Mouse (Mus musculus): ENCODE data around the gene Eif2b4.

DNA sequence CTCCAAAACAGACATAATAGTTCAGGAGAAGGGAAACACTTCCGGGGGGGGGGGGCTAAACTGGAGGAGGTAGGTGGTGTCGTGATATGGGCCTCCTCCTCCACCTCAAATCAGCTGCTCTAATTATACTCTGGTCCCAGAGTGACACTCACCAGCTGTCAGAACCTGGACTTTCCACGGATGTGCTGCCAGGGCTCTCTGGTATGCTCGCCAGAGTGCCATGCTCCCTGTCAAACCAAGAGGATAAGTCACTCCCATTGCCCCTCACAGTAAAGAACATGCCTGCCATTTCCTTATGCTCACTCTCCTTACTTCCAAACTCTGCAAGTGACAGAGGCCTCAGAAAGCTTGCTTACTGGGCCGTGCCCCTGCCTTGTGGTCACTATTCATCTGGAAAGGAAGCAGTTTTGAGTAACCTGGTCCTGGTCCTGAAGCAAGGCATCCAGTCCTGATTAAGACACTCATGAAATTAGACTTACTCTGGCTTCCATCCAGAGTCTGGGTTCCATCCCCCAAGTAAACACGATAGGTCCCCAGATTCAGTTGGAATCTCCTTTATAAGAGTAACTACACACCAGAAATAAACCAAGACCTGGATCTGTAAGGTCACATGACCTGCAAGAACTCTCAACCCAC is 39.6 kb downstream of the Eif2b4 start:
- TF ChIP-seq POLR2A (IDR thresholded peaks at IDR 0.05; ENCODE audit: low read depth, low read length) = no peak
- no peak for TF ChIP-seq CTCF (IDR thresholded peaks at IDR 0.05; ENCODE audit: borderline replicate concordance, insufficient read depth, low read length)

Data from embryonic fibroblast, embryonic 13.5 days (primary cell).